Mouse (Mus musculus) liver (tissue): ENCODE results near the gene Nid1.
A peak's percentile ranks its signal among the peaks of the same experiment; 100 is the strongest.
"Not testable (repeated sequence)": the region's sequence is repeated elsewhere in the genome, so short reads cannot be mapped to it uniquely, and the experiment has no call there.

Experiments used
- DNase-seq: peaks from one replicate; pipeline ENCODE4 v3.0.0-alpha.2; 2020; ENCODE audit warnings: mixed read lengths

Gene Nid1

DNA sequence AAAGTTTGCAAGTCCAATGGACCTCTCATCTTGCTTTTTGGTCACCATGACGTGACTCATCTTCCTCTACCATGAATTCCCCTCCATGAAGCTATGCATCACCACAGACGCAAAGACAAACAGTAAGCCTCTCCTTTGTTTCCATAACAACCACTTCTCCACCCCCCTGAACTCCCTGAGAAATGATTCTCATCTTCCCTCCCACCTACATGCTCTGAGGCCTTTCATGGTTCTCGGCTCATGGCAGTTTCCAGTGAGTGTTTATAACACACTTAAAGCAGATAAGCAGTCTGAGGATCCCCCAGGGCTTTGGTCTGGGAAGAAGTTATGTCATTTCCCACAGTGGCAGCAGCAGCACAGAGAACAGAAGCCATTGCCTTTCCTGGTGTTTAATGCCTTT lies 56.2 kb downstream of the Nid1 start:
- no peak for DNase-seq

GRCm38 (mm10) chr13:13498022-13498421 lies 60.7 kb downstream of the Nid1 start:
- no peak for DNase-seq

- no peak for DNase-seq
Measured at GRCm38 (mm10) chr13:13502406-13502805, 65.1 kb downstream of the Nid1 start.

GRCm38 (mm10) chr13:13503695-13504386 lies 66.5 kb downstream of the Nid1 start:
- no peak for DNase-seq

GRCm38 (mm10) chr13:13505063-13505462 lies 67.7 kb downstream of the Nid1 start:
- DNase-seq = no peak

GRCm38 (mm10) chr13:13506556-13506955 lies 69.2 kb downstream of the Nid1 start:
- DNase-seq = no peak

- no peak for DNase-seq
Measured at GRCm38 (mm10) chr13:13514861-13515260, 77.5 kb downstream of the Nid1 start.

GRCm38 (mm10) chr13:13516376-13517225 lies 79.2 kb downstream of the Nid1 start:
- peak; percentile 75 for DNase-seq

DNA sequence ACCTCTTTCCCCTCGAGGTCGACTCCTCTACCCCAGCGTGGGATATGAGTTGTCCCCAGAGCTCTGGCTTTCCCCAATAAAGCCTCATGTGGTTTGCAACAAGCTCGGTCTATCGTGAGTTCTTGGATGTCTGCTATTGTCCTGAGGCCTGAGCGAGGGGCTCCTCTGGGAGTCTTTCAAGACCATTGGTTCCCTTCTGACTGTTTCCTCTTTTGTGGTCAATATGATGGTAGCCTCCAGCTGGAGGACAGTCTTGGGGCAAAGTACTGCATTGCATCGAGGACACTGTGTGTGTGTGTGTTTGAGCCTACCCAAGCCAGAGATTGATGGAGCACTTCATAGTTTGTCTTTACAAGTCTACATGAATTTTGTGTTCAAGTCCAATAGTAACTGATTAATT lies 80.8 kb downstream of the Nid1 start:
- DNase-seq = no peak

- no peak for DNase-seq
Measured at GRCm38 (mm10) chr13:13520436-13520835, 83.1 kb downstream of the Nid1 start.

- no peak for DNase-seq
Measured at GRCm38 (mm10) chr13:13523625-13524584, 86.6 kb downstream of the Nid1 start.

GRCm38 (mm10) chr13:13525205-13525604 lies 87.9 kb downstream of the Nid1 start:
- DNase-seq = no peak

DNA sequence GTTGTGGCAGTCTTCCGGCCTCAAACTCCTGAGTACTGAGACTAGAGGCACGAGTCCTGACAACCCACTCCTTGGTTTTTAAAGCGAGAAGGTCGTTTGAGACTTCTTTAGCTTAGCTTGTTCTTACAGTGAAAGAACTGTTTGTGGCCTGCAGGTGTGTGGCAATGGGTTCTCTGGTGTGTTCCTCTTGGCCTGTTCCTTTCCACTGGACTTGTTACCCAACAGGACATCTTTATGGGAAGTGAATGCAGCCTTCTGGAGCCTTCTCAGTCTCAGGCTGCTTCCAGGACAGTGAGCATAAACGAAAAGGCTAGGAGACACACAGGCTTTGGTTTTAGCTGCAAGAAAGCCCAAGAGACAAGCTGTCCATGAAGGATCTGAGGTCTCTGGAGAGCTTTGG lies 88.5 kb downstream of the Nid1 start:
- DNase-seq = no peak

- DNase-seq = peak; percentile 20
Measured at GRCm38 (mm10) chr13:13529115-13529542, 91.8 kb downstream of the Nid1 start.

DNA sequence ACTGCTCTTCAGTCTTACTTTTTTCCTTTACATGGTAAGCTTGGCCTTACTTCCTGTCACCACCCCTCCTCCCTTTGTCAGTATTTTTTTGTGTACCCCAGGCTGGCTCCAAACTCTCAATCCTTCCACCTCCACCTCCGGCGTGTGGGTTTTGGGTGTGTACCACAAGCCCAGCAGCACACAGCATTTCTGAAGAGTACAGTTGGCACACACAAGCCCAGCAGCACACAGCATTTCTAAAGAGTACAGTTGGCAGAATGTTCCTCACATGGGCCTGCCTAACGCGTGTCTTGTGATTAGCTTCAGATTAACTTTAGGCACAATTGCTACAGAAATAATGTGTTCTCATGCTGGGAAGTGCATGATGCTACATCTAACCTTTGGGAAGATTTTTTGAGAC lies 93.6 kb downstream of the Nid1 start:
- DNase-seq = no peak

DNA sequence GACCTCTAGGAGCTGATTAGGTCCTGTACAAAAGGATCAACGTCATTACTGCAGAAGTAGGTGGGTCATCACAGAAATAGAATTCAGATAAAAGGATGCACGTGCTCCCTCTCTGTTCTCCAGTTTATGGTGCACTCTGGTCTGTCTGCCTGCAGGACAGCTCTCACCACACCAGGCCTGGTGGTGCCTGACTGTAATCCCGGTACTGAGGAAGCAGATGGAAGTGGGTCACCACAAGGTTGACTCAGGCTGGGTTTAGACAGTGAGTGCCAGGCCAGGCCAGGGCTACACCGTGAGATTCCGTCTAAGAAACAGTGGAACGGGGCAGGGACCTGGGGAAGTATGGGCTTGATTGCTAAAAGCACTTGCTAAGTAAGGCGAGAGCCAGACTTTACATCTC lies 94.6 kb downstream of the Nid1 start:
- DNase-seq = no peak

DNA sequence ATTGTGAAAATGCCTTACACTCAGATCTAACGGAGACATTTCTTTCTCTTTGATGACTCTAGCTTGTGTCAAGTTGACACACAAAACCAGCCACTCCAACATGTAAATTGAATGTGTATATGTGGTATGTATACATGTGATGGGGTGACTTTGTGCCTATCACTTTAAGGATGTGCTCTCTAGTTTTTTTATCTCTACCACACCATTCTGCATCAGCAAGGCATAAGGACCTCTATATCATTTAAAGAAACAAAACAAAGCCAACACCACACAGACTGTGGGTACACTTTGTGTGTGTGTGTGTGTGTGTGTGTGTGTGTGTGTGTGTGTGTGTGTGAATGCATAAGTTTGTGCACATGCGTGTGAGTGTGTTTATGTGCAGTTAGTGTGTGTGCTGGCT lies 99.2 kb downstream of the Nid1 start:
- DNase-seq = no peak

DNA sequence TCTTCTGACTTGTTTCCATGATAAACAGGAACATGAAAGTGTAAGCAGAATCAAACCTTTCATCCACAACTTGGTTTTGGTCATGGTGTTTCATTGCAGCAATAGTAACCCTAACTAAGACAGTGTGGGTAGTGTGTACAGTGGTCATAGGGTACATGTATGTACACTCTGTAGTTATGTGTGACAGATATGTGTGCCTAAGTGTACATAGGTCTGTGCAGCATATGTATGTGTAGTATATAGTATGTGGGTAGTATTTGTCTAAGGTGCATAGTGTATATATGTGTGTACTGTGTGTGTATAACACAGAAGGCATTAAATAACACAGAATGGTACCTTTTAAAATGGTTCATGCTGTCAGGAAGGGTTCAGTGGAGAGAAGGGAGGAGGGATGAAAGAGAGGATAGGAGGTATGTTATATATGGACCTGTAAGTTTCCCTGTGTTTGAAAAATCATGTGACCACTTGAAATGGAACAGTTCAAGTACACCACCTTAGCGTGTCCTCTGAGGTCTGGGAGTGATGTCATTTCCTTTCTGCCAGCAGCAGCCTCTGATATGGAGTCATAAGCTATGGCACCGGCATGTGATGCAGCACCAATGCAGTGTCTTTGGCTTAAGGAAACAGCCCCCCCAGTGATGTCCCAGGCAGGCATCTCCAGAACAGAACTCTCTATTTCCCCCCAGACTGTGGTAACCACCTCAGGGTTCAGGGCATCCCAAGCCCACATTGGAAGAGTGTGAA lies 100.1 kb downstream of the Nid1 start:
- DNase-seq = no peak

- peak; percentile 28 for DNase-seq
Measured at GRCm38 (mm10) chr13:13538585-13539300, 101.4 kb downstream of the Nid1 start.

DNA sequence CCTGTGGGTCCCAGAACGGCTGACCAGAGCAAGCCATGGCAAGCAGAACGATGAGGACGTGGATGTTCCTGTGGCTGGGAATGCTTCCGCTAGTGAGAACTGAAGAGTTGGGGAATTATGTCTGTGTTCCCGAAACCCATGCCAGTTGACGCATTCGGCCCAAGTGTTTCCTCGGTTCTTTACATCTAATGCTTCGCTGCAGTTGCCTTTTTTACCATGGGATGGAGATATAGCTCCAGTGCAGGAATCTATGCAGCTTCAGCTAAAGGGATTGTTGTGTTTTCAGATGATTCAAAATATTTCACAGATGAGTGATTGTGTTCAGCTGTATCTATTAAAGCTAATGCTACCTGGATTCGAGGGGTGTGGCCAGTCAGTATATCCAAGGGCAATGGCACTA lies 105.7 kb downstream of the Nid1 start:
- not testable (repeated sequence) for DNase-seq

DNA sequence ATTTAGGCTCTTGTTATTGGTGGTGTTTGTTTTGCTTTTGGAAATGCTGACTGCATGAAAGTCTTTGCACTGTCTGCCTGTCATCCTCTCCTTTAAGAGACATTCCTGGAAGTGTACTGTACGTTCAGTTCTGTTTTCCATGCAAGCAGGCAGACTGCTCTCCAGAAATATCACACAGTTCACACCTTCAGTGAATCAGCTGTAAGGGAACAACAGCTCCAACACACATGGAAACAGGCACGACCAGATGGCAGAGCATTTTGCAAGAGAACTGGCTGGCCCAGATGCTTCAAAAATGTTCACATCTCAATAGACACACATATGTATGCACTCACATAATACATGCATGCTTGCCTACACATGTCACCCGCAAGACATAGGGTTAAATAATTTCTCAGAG lies 109.4 kb downstream of the Nid1 start:
- DNase-seq = no peak

GRCm38 (mm10) chr13:13547889-13548288 lies 110.5 kb downstream of the Nid1 start:
- no peak for DNase-seq
